ENCODE assay signal across 8 mouse cellular contexts in genomic region chr5:110101716-110102347, GRCm38 (mm10). TPM values are rescaled to one million over a fixed set of nuclear protein-coding genes. Genes with fewer than 3 reads are reported as not detected.
DNase-seq lines count a peak whose midpoint lies in the region; ATAC-seq and TF ChIP-seq lines count a peak whose summit lies in the region.

No protein-coding gene starts in this region.

- peak overlapping the region; percentile 5; the same call in 1 of the 2 replicates for H3K27ac ChIP-seq in cortical plate, adult 2 months (ENCODE audit: insufficient read depth, low read length)
- no peak overlapping the region for H3K27ac ChIP-seq in heart, embryonic 15.5 days
- H3K27ac ChIP-seq in liver, embryonic 15.5 days (replicated peaks), result no peak overlapping the region
- H3K27ac ChIP-seq in olfactory bulb, adult 2 months (ENCODE audit: insufficient read depth, low read depth, low read length), result no peak overlapping the region

- H3K9ac ChIP-seq in heart, embryonic 15.5 days, result no peak overlapping the region; the same call in 1 of the 2 replicates
- H3K9ac ChIP-seq in liver, embryonic 15.5 days, result no peak overlapping the region

- TF ChIP-seq POLR2A in cortical plate, adult 2 months (IDR thresholded peaks at IDR 0.05; ENCODE audit: extremely low read depth, insufficient read depth, low read length), result peak; percentile 52; the same call in 1 of the 2 replicates
- no peak for TF ChIP-seq POLR2A in olfactory bulb, adult 2 months (IDR thresholded peaks at IDR 0.05; ENCODE audit: insufficient read depth, low read depth, low read length)

- H3K27me3 ChIP-seq in heart, embryonic 15.5 days, result peaks cover 6% of the 10 kb centered on the region; the same call in 1 of the 2 replicates
- H3K27me3 ChIP-seq in liver, embryonic 15.5 days, result peaks cover 26% of the 10 kb centered on the region

- peak overlapping the region; percentile 57 for H3K4me3 ChIP-seq in cortical plate, adult 2 months (ENCODE audit: insufficient read depth, low read length)
- peak overlapping the region; percentile 42 for H3K4me3 ChIP-seq in heart, embryonic 15.5 days
- peak overlapping the region; percentile 33 for H3K4me3 ChIP-seq in liver, embryonic 15.5 days (replicated peaks)
- peak overlapping the region; percentile 39 for H3K4me3 ChIP-seq in olfactory bulb, adult 2 months (ENCODE audit: insufficient read depth, low read depth, low read length)

- 8% methylated on average over 34 of the region's 34 CpGs for WGBS in heart, embryonic 15.5 days
- 11% methylated on average over 34 of the region's 34 CpGs for WGBS in liver, embryonic 15.5 days (ENCODE audit: insufficient replicate concordance)
- WGBS in olfactory bulb, adult 2 months, result 18% methylated on average over 34 of the region's 34 CpGs

- no peaks in the 10 kb centered on the region for H3K9me3 ChIP-seq in heart, embryonic 15.5 days (replicated peaks)
- no peaks in the 10 kb centered on the region for H3K9me3 ChIP-seq in liver, embryonic 15.5 days (replicated peaks)

- no peaks in the 10 kb centered on the region for H3K4me1 ChIP-seq in cortical plate, adult 2 months (ENCODE audit: control insufficient read depth, insufficient read depth, low read length)
- peaks cover 31% of the 10 kb centered on the region for H3K4me1 ChIP-seq in heart, embryonic 15.5 days (replicated peaks)
- H3K4me1 ChIP-seq in liver, embryonic 15.5 days (replicated peaks), result peaks cover 27% of the 10 kb centered on the region
- peaks cover 42% of the 10 kb centered on the region for H3K4me1 ChIP-seq in olfactory bulb, adult 2 months (ENCODE audit: control insufficient read depth, insufficient read depth, low read length)

- TF ChIP-seq CTCF in cortical plate, adult 2 months (IDR thresholded peaks at IDR 0.05; ENCODE audit: extremely low read depth, insufficient read depth, low read length), result no peak
- no peak for TF ChIP-seq CTCF in olfactory bulb, adult 2 months (IDR thresholded peaks at IDR 0.05; ENCODE audit: insufficient read depth, low read depth, low read length)

- peak; percentile 34 for DNase-seq in urinary bladder, adult 2 months (ENCODE audit: low spot score)
- DNase-seq in urinary bladder, postnatal 25 days (ENCODE audit: low spot score), result no peak
- DNase-seq in kidney, postnatal 36 days, result peak; percentile 60 to 79
- DNase-seq in c-Kit-positive CD71-positive TER-119-positive erythroid progenitor cells, embryonic 14.5 days (ENCODE audit: low spot score), result no peak

- ATAC-seq in heart, embryonic 15.5 days (replicated peaks; ENCODE audit: insufficient number of reproducible peaks, insufficient read depth, low FRiP score, low read depth), result peak; percentile 20; the same call in 1 of the 2 replicates
- ATAC-seq in liver, embryonic 15.5 days (ENCODE audit: insufficient read depth), result 0 out of 2 replicates have a peak, but pooled peaks have one; percentile 4

- H3K4me2 ChIP-seq in heart, embryonic 15.5 days, result peak overlapping the region; percentile 79
- H3K4me2 ChIP-seq in liver, embryonic 15.5 days, result peak overlapping the region; percentile 63

- peaks cover 42% of the 10 kb centered on the region for H3K36me3 ChIP-seq in heart, embryonic 15.5 days
- H3K36me3 ChIP-seq in liver, embryonic 15.5 days (replicated peaks), result peaks cover 38% of the 10 kb centered on the region

RNA-seq across cellular contexts. Expression of gene Plcxd1, which starts 2.1 kb away (rescaled TPM):
- 0.09 and 0.10 TPM in 2 replicates for polyA plus RNA-seq in urinary bladder, adult 2 months (2012; rRNA removed)
- polyA plus RNA-seq in cortical plate, adult 2 months (2012; rRNA removed), result 18.6 and 20.3 TPM in 2 replicates
- polyA plus RNA-seq in heart, embryonic 15.5 days (2015; fragmentation: Nextera tagmentation; extraction: Ambion mirVana), result 0.55 and 1.1 TPM in 2 replicates
- 0.55 and 0.62 TPM in 2 replicates for polyA plus RNA-seq in liver, embryonic 15.5 days (2015; fragmentation: Nextera tagmentation; extraction: Ambion mirVana)
- polyA plus RNA-seq in olfactory bulb, adult 2 months (2012; ENCODE audit: insufficient read depth, insufficient read length, low replicate concordance, missing spikeins), result not detected in 2 replicates

RNA-seq across cellular contexts. Expression of gene Gtpbp6, which starts 6.2 kb away (rescaled TPM):
- polyA plus RNA-seq in urinary bladder, adult 2 months (2012; rRNA removed), result 56.4 and 77.5 TPM in 2 replicates
- polyA plus RNA-seq in cortical plate, adult 2 months (2012; rRNA removed), result 155 and 164 TPM in 2 replicates
- polyA plus RNA-seq in heart, embryonic 15.5 days (2015; fragmentation: Nextera tagmentation; extraction: Ambion mirVana), result 18.6 and 25.0 TPM in 2 replicates
- polyA plus RNA-seq in liver, embryonic 15.5 days (2015; fragmentation: Nextera tagmentation; extraction: Ambion mirVana), result 7.7 and 9.2 TPM in 2 replicates
- polyA plus RNA-seq in olfactory bulb, adult 2 months (2012; ENCODE audit: insufficient read depth, insufficient read length, low replicate concordance, missing spikeins), result not detected in 2 replicates

RNA-seq across cellular contexts. Expression of gene Gm35315, which starts 7.6 kb away (rescaled TPM):
- polyA plus RNA-seq in urinary bladder, adult 2 months (2012; rRNA removed), result 1.0 and 1.4 TPM in 2 replicates
- 0.77 and 0.93 TPM in 2 replicates for polyA plus RNA-seq in cortical plate, adult 2 months (2012; rRNA removed)
- 0.16 and 0.87 TPM in 2 replicates for polyA plus RNA-seq in heart, embryonic 15.5 days (2015; fragmentation: Nextera tagmentation; extraction: Ambion mirVana)
- 0.71 and 0.82 TPM in 2 replicates for polyA plus RNA-seq in liver, embryonic 15.5 days (2015; fragmentation: Nextera tagmentation; extraction: Ambion mirVana)
- polyA plus RNA-seq in olfactory bulb, adult 2 months (2012; ENCODE audit: insufficient read depth, insufficient read length, low replicate concordance, missing spikeins), result not detected in 2 replicates

RNA-seq across cellular contexts. Expression of gene Zfp605, which starts 8.1 kb away (rescaled TPM):
- polyA plus RNA-seq in urinary bladder, adult 2 months (2012; rRNA removed), result 2.7 and 3.7 TPM in 2 replicates
- polyA plus RNA-seq in cortical plate, adult 2 months (2012; rRNA removed), result 6.8 and 6.9 TPM in 2 replicates
- polyA plus RNA-seq in heart, embryonic 15.5 days (2015; fragmentation: Nextera tagmentation; extraction: Ambion mirVana), result 2.9 and 3.2 TPM in 2 replicates
- polyA plus RNA-seq in liver, embryonic 15.5 days (2015; fragmentation: Nextera tagmentation; extraction: Ambion mirVana), result 1.0 and 1.4 TPM in 2 replicates
- not detected in 2 replicates for polyA plus RNA-seq in olfactory bulb, adult 2 months (2012; ENCODE audit: insufficient read depth, insufficient read length, low replicate concordance, missing spikeins)

RNA-seq across cellular contexts. Expression of gene Gm17655, which starts 29.5 kb away (rescaled TPM):
- polyA plus RNA-seq in urinary bladder, adult 2 months (2012; rRNA removed), result 4.2 and 4.4 TPM in 2 replicates
- 1.4 and 1.7 TPM in 2 replicates for polyA plus RNA-seq in cortical plate, adult 2 months (2012; rRNA removed)
- 1.00 and 2.9 TPM in 2 replicates for polyA plus RNA-seq in heart, embryonic 15.5 days (2015; fragmentation: Nextera tagmentation; extraction: Ambion mirVana)
- polyA plus RNA-seq in liver, embryonic 15.5 days (2015; fragmentation: Nextera tagmentation; extraction: Ambion mirVana), result 1.7 and 2.1 TPM in 2 replicates
- polyA plus RNA-seq in olfactory bulb, adult 2 months (2012; ENCODE audit: insufficient read depth, insufficient read length, low replicate concordance, missing spikeins), result not detected in 2 replicates

Comparison
In these comparisons a context has a peak if more than half of its experiments do, and no peak if none do; other contexts are left out.
1. DNase-seq: peak in urinary bladder, adult 2 months (single experiment) and kidney, postnatal 36 days (2 of 2); none in urinary bladder, postnatal 25 days (single experiment) and c-Kit-positive CD71-positive TER-119-positive erythroid progenitor cells, embryonic 14.5 days (single experiment).
2. Peak in every context shown above with its lines, with median percentiles within 50 percentile points of each other: H3K4me3 ChIP-seq.